Mouse (Mus musculus) midbrain, embryonic 15.5 days (tissue): Measurements from ENCODE around the gene Cox7a1. TPM values are rescaled to one million over a fixed set of nuclear protein-coding genes. Genes with fewer than 3 reads are reported as not detected.

ENCODE experiments used
- ATAC-seq: fragments of 200-750 bp; cut with Nextera tagmentation; replicated peaks from 2 replicates; pipeline ENCODE4 v1.8.0; 2017; ENCODE audit warnings: moderate TSS enrichment
- H3K27ac ChIP-seq: fragments of 300-500 bp; sonication (generic); 2 replicates; pipeline ENCODE4 v1.5.1; 2015; ENCODE audit warnings: mild to moderate bottlenecking, inconsistent platforms
- H3K27me3 ChIP-seq: fragments of 300-500 bp; sonication (generic); replicated peaks from 2 replicates; pipeline ENCODE4 v1.6.1; 2015; ENCODE audit warnings: inconsistent platforms
- H3K36me3 ChIP-seq: fragments of 300-500 bp; sonication (generic); replicated peaks from 2 replicates; pipeline ENCODE4 v1.6.1; 2015; ENCODE audit warnings: inconsistent platforms
- H3K4me1 ChIP-seq: fragments of 300-500 bp; sonication (generic); 2 replicates; pipeline ENCODE4 v1.6.1; 2015; ENCODE audit warnings: inconsistent platforms
- H3K4me2 ChIP-seq: fragments of 300-500 bp; sonication (generic); 2 replicates; pipeline ENCODE4 v1.6.1; 2015; ENCODE audit warnings: inconsistent platforms, mild to moderate bottlenecking, moderate library complexity
- H3K4me3 ChIP-seq: fragments of 300-500 bp; sonication (generic); 2 replicates; pipeline ENCODE4 v1.5.1; 2015; ENCODE audit warnings: mild to moderate bottlenecking, inconsistent platforms
- H3K9ac ChIP-seq: fragments of 300-500 bp; sonication (generic); 2 replicates; pipeline ENCODE4 v1.6.1; 2015; ENCODE audit warnings: mild to moderate bottlenecking, inconsistent platforms
- H3K9me3 ChIP-seq: fragments of 300-500 bp; sonication (generic); 2 replicates; pipeline ENCODE4 v1.6.1; 2016; ENCODE audit warnings: inconsistent platforms
- WGBS: fragments of 180-500 bp; shearing (Covaris S2); methylation state at CpG from one replicate; pipeline ENCODE4 v1.1.7; 2015; ENCODE audit warnings: mixed read lengths; 5-methylcytosine and 5-hydroxymethylcytosine counted together
- polyA plus RNA-seq: library from polyadenylated mRNA; unstranded; fragments of >200 nt; fragmentation: Nextera tagmentation; extraction: Ambion mirVana; gene quantifications from 2 replicates; pipeline ENCODE4 v1.2.1, GENCODE M21; 2015

The Cox7a1 gene
- polyA plus RNA-seq, 1 experiment from 2014 or later, result 6.8 TPM

GRCm38 (mm10) chr7:30211025-30211424, 27.1 kb downstream of the Cox7a1 start:
- Histone ChIP-seq H3K4me2 (no peak overlapping the region), H3K4me3 (no peak overlapping the region), H3K27me3 (no peaks in the 10 kb centered on the region), H3K4me1 (no peaks in the 10 kb centered on the region), H3K9me3 (no peaks in the 10 kb centered on the region), H3K27ac (no peak overlapping the region), H3K9ac (no peak overlapping the region), H3K36me3 (no peaks in the 10 kb centered on the region)
- ATAC-seq, result no peak
- 21% methylated on average over 4 of the region's 4 CpGs for WGBS

GRCm38 (mm10) chr7:30213881-30214280, 29.9 kb downstream of the Cox7a1 start:
- ATAC-seq, result no peak
- H3K4me3 ChIP-seq, result no peak overlapping the region
- H3K36me3 ChIP-seq, result no peaks in the 10 kb centered on the region
- H3K4me1 ChIP-seq, result peaks cover 5% of the 10 kb centered on the region
- no peak overlapping the region for H3K27ac ChIP-seq
- WGBS, result 89% methylated on average over 3 of the region's 3 CpGs
- no peak overlapping the region for H3K4me2 ChIP-seq
- no peaks in the 10 kb centered on the region for H3K27me3 ChIP-seq
- H3K9me3 ChIP-seq, result no peaks in the 10 kb centered on the region
- no peak overlapping the region for H3K9ac ChIP-seq

DNA sequence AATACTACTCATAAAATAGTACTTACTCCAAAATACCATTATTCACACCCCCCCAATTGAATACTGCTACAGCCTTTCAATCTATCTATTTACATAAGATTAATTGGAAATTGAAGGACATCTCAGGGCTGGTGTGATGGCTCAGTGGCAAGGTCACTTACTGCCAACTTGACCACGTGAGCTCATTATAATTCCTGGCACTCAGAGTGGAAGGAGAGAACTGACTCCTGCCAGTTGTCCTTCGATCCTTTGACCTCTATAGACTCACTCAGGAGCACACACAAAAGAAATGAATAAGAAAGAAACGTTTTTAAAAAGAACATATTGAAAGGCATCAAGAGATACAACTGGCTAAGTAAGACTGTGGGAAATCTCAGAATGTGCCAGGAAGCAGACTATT, 31.9 kb downstream of the Cox7a1 start:
- Histone ChIP-seq H3K4me3 (no peak overlapping the region), H3K27ac (0 out of 2 replicates have a peak overlapping the region, but pooled peaks have one; percentile 59), H3K9me3 (no peaks in the 10 kb centered on the region), H3K27me3 (no peaks in the 10 kb centered on the region), H3K4me1 (peaks cover 17% of the 10 kb centered on the region), H3K36me3 (no peaks in the 10 kb centered on the region), H3K9ac (no peak overlapping the region), H3K4me2 (no peak overlapping the region)
- WGBS, result 63% methylated on average over 3 of the region's 3 CpGs
- no peak for ATAC-seq

- peak; percentile 85 for ATAC-seq
- H3K9ac ChIP-seq, result no peak overlapping the region
- H3K4me3 ChIP-seq, result peak overlapping the region; percentile 21
Observed at GRCm38 (mm10) chr7:30216723-30217151, 32.8 kb downstream of the Cox7a1 start.

DNA sequence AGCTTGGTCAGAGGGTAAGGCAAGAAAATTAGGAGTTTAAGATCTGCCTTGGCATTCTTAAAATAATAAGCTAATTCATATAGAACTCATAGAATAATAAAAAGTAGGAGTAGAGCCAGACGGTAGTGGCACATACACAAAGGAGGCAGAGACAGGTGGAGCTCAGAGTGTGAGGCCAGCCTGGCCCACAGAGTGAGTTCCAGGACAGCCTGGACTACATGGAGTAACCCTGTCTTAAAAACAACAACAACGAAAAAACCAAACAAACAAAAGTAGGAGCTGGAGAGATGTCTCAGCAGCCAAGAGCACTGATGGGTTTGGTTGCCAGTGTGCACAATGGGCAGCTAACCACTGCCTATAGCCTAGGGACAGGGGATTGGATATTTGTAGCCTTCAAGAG, 33.3 kb downstream of the Cox7a1 start:
- H3K4me2 ChIP-seq, result no peak overlapping the region
- no peaks in the 10 kb centered on the region for H3K36me3 ChIP-seq
- ATAC-seq, result peak; percentile 43; the same call in 1 of the 2 replicates
- no peak overlapping the region for H3K9ac ChIP-seq
- no peaks in the 10 kb centered on the region for H3K27me3 ChIP-seq
- H3K9me3 ChIP-seq, result no peaks in the 10 kb centered on the region
- 74% methylated on average over 2 of the region's 2 CpGs for WGBS
- H3K27ac ChIP-seq, result no peak overlapping the region
- H3K4me3 ChIP-seq, result no peak overlapping the region
- peaks cover 17% of the 10 kb centered on the region for H3K4me1 ChIP-seq

More at GRCm38 (mm10) chr7:30216723-30217151, 32.8 kb downstream of the Cox7a1 start:
- Histone ChIP-seq H3K9me3 (no peaks in the 10 kb centered on the region), H3K4me2 (peak overlapping the region; percentile 48), H3K4me1 (peaks cover 17% of the 10 kb centered on the region), H3K27ac (peak overlapping the region; percentile 59), H3K27me3 (no peaks in the 10 kb centered on the region), H3K36me3 (no peaks in the 10 kb centered on the region)
- under 1% methylated on average over 16 of the region's 16 CpGs for WGBS

DNA sequence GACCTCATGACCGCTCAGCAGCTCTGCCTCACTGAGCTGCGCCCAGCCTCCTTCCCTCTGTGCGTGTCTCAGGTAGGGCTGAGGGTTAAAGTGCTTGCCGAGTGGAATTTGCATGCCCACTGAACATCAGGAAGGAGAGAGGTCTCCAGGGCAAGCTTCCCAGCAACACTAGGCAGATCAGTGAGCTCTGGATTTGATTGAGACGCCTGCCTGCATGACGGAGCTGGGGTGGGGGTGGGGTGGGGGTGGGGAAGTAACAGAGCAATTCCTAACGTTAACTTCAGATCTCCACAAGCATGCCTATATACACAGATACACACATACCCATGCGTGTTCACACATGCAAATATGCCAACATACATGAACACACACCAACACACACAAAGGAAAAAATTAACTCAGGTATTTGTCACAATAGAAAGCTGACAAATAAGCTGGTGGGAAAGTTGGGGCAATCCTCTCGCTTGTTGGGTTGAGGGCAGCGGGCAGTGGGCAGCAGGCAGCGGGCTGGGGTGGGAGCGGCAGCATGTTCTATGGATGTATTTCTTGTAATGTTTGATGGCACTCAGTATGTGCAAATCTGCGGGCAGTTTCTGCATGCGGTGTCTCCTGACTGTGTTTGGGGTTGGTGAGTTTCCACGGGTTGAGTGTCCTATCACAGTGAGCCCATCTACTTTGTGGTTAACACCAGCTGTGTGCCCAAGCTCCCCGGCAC, 35.5 kb downstream of the Cox7a1 start:
- ATAC-seq, result peak; percentile 65
- H3K36me3 ChIP-seq, result peaks cover 17% of the 10 kb centered on the region
- H3K4me2 ChIP-seq, result peak overlapping the region; percentile 88
- peak overlapping the region; percentile 74 for H3K27ac ChIP-seq
- WGBS, result 8% methylated on average over 16 of the region's 16 CpGs
- H3K9me3 ChIP-seq, result no peaks in the 10 kb centered on the region
- no peaks in the 10 kb centered on the region for H3K27me3 ChIP-seq
- peak overlapping the region; percentile 47 for H3K9ac ChIP-seq
- H3K4me3 ChIP-seq, result peak overlapping the region; percentile 43
- H3K4me1 ChIP-seq, result peaks cover 17% of the 10 kb centered on the region

GRCm38 (mm10) chr7:30220008-30220356, 36.0 kb downstream of the Cox7a1 start:
- peak overlapping the region; percentile 32; the same call in 1 of the 2 replicates for H3K27ac ChIP-seq
- H3K27me3 ChIP-seq, result no peaks in the 10 kb centered on the region

GRCm38 (mm10) chr7:30221433-30221832, 37.5 kb downstream of the Cox7a1 start:
- Histone ChIP-seq H3K27me3 (no peaks in the 10 kb centered on the region), H3K4me2 (no peak overlapping the region), H3K36me3 (peaks cover 31% of the 10 kb centered on the region), H3K9me3 (no peaks in the 10 kb centered on the region), H3K4me1 (peaks cover 15% of the 10 kb centered on the region), H3K4me3 (no peak overlapping the region), H3K27ac (no peak overlapping the region), H3K9ac (no peak overlapping the region)
- 86% methylated on average over 3 of the region's 3 CpGs for WGBS
- no peak for ATAC-seq

More at GRCm38 (mm10) chr7:30220008-30220356, 36.0 kb downstream of the Cox7a1 start:
- peaks cover 19% of the 10 kb centered on the region for H3K36me3 ChIP-seq
- H3K9ac ChIP-seq, result peak overlapping the region; percentile 47
- 19% methylated on average over 11 of the region's 11 CpGs for WGBS
- no peaks in the 10 kb centered on the region for H3K9me3 ChIP-seq
- H3K4me2 ChIP-seq, result peak overlapping the region; percentile 88
- H3K4me3 ChIP-seq, result peak overlapping the region; percentile 43
- peaks cover 17% of the 10 kb centered on the region for H3K4me1 ChIP-seq
- no peak for ATAC-seq

GRCm38 (mm10) chr7:30222205-30222604, 38.3 kb downstream of the Cox7a1 start:
- H3K4me1 ChIP-seq, result peaks cover 12% of the 10 kb centered on the region
- no peak overlapping the region for H3K9ac ChIP-seq
- no peaks in the 10 kb centered on the region for H3K27me3 ChIP-seq
- H3K4me3 ChIP-seq, result no peak overlapping the region
- no peaks in the 10 kb centered on the region for H3K9me3 ChIP-seq
- H3K27ac ChIP-seq, result no peak overlapping the region
- WGBS, result 92% methylated on average over 5 of the region's 5 CpGs
- no peak for ATAC-seq
- H3K4me2 ChIP-seq, result no peak overlapping the region
- peaks cover 38% of the 10 kb centered on the region for H3K36me3 ChIP-seq

DNA sequence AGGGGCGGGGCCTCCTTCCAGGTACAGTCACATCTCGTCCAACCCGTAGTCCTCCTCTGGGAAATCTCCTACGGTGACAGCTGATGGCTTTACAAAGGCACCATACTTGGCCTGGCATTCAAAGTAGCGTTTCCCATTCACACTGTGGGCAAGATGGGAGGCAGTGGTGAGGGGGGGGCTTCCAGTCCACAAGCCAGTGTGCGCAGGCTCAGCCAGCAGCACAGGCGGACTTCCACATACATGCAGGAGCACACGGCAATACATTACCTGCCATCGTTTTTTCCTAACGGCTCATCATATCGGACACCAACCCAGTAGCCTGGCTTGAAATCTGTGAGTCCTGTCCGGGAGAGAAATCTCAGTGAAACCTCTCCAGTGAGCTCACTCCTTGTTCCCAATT, 40.3 kb downstream of the Cox7a1 start:
- H3K9me3 ChIP-seq, result no peaks in the 10 kb centered on the region
- H3K36me3 ChIP-seq, result peaks cover 44% of the 10 kb centered on the region
- no peak overlapping the region for H3K4me2 ChIP-seq
- ATAC-seq, result no peak
- H3K27ac ChIP-seq, result no peak overlapping the region
- no peak overlapping the region for H3K9ac ChIP-seq
- no peak overlapping the region for H3K4me3 ChIP-seq
- H3K4me1 ChIP-seq, result peaks cover 9% of the 10 kb centered on the region
- 93% methylated on average over 12 of the region's 12 CpGs for WGBS
- H3K27me3 ChIP-seq, result no peaks in the 10 kb centered on the region

- H3K9ac ChIP-seq, result peak overlapping the region; percentile 54
- peak; percentile 59; the same call in 1 of the 2 replicates for ATAC-seq
- H3K4me3 ChIP-seq, result peak overlapping the region; percentile 53
- peaks cover 20% of the 10 kb centered on the region for H3K36me3 ChIP-seq
- H3K9me3 ChIP-seq, result no peaks in the 10 kb centered on the region
- peaks cover 23% of the 10 kb centered on the region for H3K4me1 ChIP-seq
- peak overlapping the region; percentile 98 for H3K27ac ChIP-seq
- 0% methylated on average over 16 of the region's 16 CpGs for WGBS
- peak overlapping the region; percentile 84 for H3K4me2 ChIP-seq
- H3K27me3 ChIP-seq, result no peaks in the 10 kb centered on the region
Observed at GRCm38 (mm10) chr7:30231328-30231668, 47.4 kb downstream of the Cox7a1 start.

GRCm38 (mm10) chr7:30231669-30232454, 47.9 kb downstream of the Cox7a1 start, which contains the start of the genes Polr2i and Tbcb:
Gene Polr2i, plus strand, starts transcription at chr7:30231948.
Gene Tbcb, minus strand, starts transcription at chr7:30232272.
- WGBS, result under 1% methylated on average over 67 of the region's 67 CpGs
- peak within 1 kb of the TSS; percentile 98 for H3K27ac ChIP-seq
- H3K27me3 ChIP-seq, result no peaks in the 10 kb centered on the region
- peak within 1 kb of the TSS; percentile 84 for H3K4me2 ChIP-seq
- peak within 1 kb of the TSS; percentile 53 for H3K4me3 ChIP-seq
- ATAC-seq, result peak; percentile 96
- no peaks in the 10 kb centered on the region for H3K9me3 ChIP-seq
- H3K36me3 ChIP-seq, result peaks cover 15% of the 10 kb centered on the region
- H3K4me1 ChIP-seq, result peaks cover 23% of the 10 kb centered on the region
- H3K9ac ChIP-seq, result peak within 1 kb of the TSS; percentile 54
